Mouse (Mus musculus) stomach, embryonic 16.5 days (tissue): ENCODE measurements around the gene Vav3. TPM values are rescaled to one million over a fixed set of nuclear protein-coding genes. Genes with fewer than 3 reads are reported as not detected.

Experiments used
- ATAC-seq: fragments of 200-750 bp; cut with Nextera tagmentation; 2 replicates; pipeline ENCODE4 v1.8.0; 2017; ENCODE audit warnings: moderate number of reproducible peaks, moderate TSS enrichment; ENCODE audit not compliant: insufficient read depth, low FRiP score
- H3K27ac ChIP-seq: fragments of 300-500 bp; sonication (generic); 2 replicates; pipeline ENCODE4 v1.5.1; 2014; ENCODE audit warnings: low read length
- H3K27me3 ChIP-seq: fragments of 300-500 bp; sonication (generic); 2 replicates; pipeline ENCODE4 v1.6.1; 2014; ENCODE audit warnings: low read length, control low read depth, mixed read lengths; ENCODE audit not compliant: control insufficient read depth, insufficient read depth
- H3K36me3 ChIP-seq: fragments of 300-500 bp; sonication (generic); 2 replicates; pipeline ENCODE4 v1.6.1; 2014; ENCODE audit warnings: low read length; ENCODE audit not compliant: control insufficient read depth, insufficient read depth
- H3K4me1 ChIP-seq: fragments of 300-500 bp; sonication (generic); 2 replicates; pipeline ENCODE4 v1.6.1; 2014; ENCODE audit warnings: low read length, control low read depth, mixed read lengths; ENCODE audit not compliant: control insufficient read depth, insufficient read depth
- H3K4me2 ChIP-seq: fragments of 300-500 bp; sonication (generic); 2 replicates; pipeline ENCODE4 v1.6.1; 2014; ENCODE audit warnings: low read depth, low read length, mixed read lengths
- H3K4me3 ChIP-seq: fragments of 300-500 bp; sonication (generic); replicated peaks from 2 replicates; pipeline ENCODE4 v1.5.1; 2014; ENCODE audit warnings: mild to moderate bottlenecking, low read length
- H3K9ac ChIP-seq: fragments of 300-500 bp; sonication (generic); 2 replicates; pipeline ENCODE4 v1.6.1; 2014; ENCODE audit warnings: low read length
- H3K9me3 ChIP-seq: fragments of 300-500 bp; sonication (generic); replicated peaks from 2 replicates; pipeline ENCODE4 v1.6.1; 2016; ENCODE audit warnings: low read length, control low read depth; ENCODE audit not compliant: control insufficient read depth
- WGBS: fragments of 180-500 bp; shearing (Covaris S2); extraction: QIAGEN DNeasy Blood & Tissue Kit; methylation state at CpG from one replicate; pipeline ENCODE4 v1.1.7; 2014; 5-methylcytosine and 5-hydroxymethylcytosine counted together
- polyA plus RNA-seq: library from polyadenylated mRNA; unstranded; fragments of >200 nt; fragmentation: Nextera tagmentation; extraction: Ambion mirVana; gene quantifications from 2 replicates; pipeline ENCODE4 v1.2.1, GENCODE M21; 2015

Gene Vav3
- polyA plus RNA-seq, 1 experiment from 2014 or later: 20.5 TPM

GRCm38 (mm10) chr3:109470651-109471255 lies 130.3 kb downstream of the Vav3 start:
- no peaks in the 10 kb centered on the region for H3K36me3 ChIP-seq
- no peak overlapping the region for H3K4me2 ChIP-seq
- no peaks in the 10 kb centered on the region for H3K9me3 ChIP-seq
- no peak for ATAC-seq
- H3K4me1 ChIP-seq: no peaks in the 10 kb centered on the region
- H3K27ac ChIP-seq: no peak overlapping the region
- no peaks in the 10 kb centered on the region for H3K27me3 ChIP-seq
- H3K4me3 ChIP-seq: no peak overlapping the region
- 60% methylated on average over 1 of the region's 1 CpGs for WGBS
- no peak overlapping the region for H3K9ac ChIP-seq

- Histone ChIP-seq H3K4me2 (no peak overlapping the region), H3K36me3 (no peaks in the 10 kb centered on the region), H3K9me3 (no peaks in the 10 kb centered on the region), H3K27me3 (no peaks in the 10 kb centered on the region), H3K4me3 (no peak overlapping the region), H3K9ac (no peak overlapping the region), H3K4me1 (no peaks in the 10 kb centered on the region), H3K27ac (no peak overlapping the region)
- no peak for ATAC-seq
- WGBS: 49% methylated on average over 8 of the region's 8 CpGs
These were observed 136.1 kb downstream of the Vav3 start for GRCm38 (mm10) chr3:109476521-109476920.

GRCm38 (mm10) chr3:109478297-109478696 lies 137.8 kb downstream of the Vav3 start:
- Histone ChIP-seq H3K27me3 (no peaks in the 10 kb centered on the region), H3K4me2 (no peak overlapping the region), H3K4me1 (no peaks in the 10 kb centered on the region), H3K9ac (no peak overlapping the region), H3K27ac (no peak overlapping the region), H3K4me3 (no peak overlapping the region), H3K36me3 (no peaks in the 10 kb centered on the region), H3K9me3 (no peaks in the 10 kb centered on the region)
- 63% methylated on average over 4 of the region's 4 CpGs for WGBS
- no peak for ATAC-seq

GRCm38 (mm10) chr3:109480625-109481024 lies 140.2 kb downstream of the Vav3 start:
- no peaks in the 10 kb centered on the region for H3K9me3 ChIP-seq
- H3K4me3 ChIP-seq: no peak overlapping the region
- H3K4me2 ChIP-seq: no peak overlapping the region
- no peaks in the 10 kb centered on the region for H3K4me1 ChIP-seq
- no peaks in the 10 kb centered on the region for H3K36me3 ChIP-seq
- WGBS: 62% methylated on average over 2 of the region's 2 CpGs
- H3K9ac ChIP-seq: no peak overlapping the region
- H3K27me3 ChIP-seq: no peaks in the 10 kb centered on the region
- H3K27ac ChIP-seq: no peak overlapping the region
- no peak for ATAC-seq

- Histone ChIP-seq H3K4me3 (no peak overlapping the region), H3K27me3 (no peaks in the 10 kb centered on the region), H3K9ac (no peak overlapping the region), H3K4me1 (no peaks in the 10 kb centered on the region), H3K27ac (no peak overlapping the region), H3K4me2 (no peak overlapping the region), H3K9me3 (no peaks in the 10 kb centered on the region), H3K36me3 (no peaks in the 10 kb centered on the region)
- 69% methylated on average over 3 of the region's 3 CpGs for WGBS
- ATAC-seq: no peak
These were observed 146.3 kb downstream of the Vav3 start for GRCm38 (mm10) chr3:109486786-109487185.

- Histone ChIP-seq H3K9me3 (no peaks in the 10 kb centered on the region), H3K27me3 (no peaks in the 10 kb centered on the region), H3K4me3 (no peak overlapping the region), H3K27ac (no peak overlapping the region), H3K4me1 (no peaks in the 10 kb centered on the region), H3K9ac (no peak overlapping the region), H3K4me2 (no peak overlapping the region), H3K36me3 (no peaks in the 10 kb centered on the region)
- WGBS: 87% methylated on average over 4 of the region's 4 CpGs
- ATAC-seq: no peak
These were observed 147.4 kb downstream of the Vav3 start for GRCm38 (mm10) chr3:109487823-109488222.

- Histone ChIP-seq H3K9me3 (no peaks in the 10 kb centered on the region), H3K27me3 (no peaks in the 10 kb centered on the region), H3K27ac (no peak overlapping the region), H3K9ac (no peak overlapping the region), H3K36me3 (no peaks in the 10 kb centered on the region), H3K4me1 (no peaks in the 10 kb centered on the region), H3K4me3 (no peak overlapping the region), H3K4me2 (no peak overlapping the region)
- ATAC-seq: no peak
- WGBS: 60% methylated on average over 4 of the region's 4 CpGs
These were observed 148.3 kb downstream of the Vav3 start for GRCm38 (mm10) chr3:109488750-109489171.

GRCm38 (mm10) chr3:109490561-109491296 lies 150.3 kb downstream of the Vav3 start:
- H3K36me3 ChIP-seq: no peaks in the 10 kb centered on the region
- no peak overlapping the region for H3K27ac ChIP-seq
- no peaks in the 10 kb centered on the region for H3K27me3 ChIP-seq
- no peak overlapping the region for H3K9ac ChIP-seq
- no peak overlapping the region for H3K4me2 ChIP-seq
- no peaks in the 10 kb centered on the region for H3K4me1 ChIP-seq
- ATAC-seq: no peak
- H3K4me3 ChIP-seq: no peak overlapping the region
- 72% methylated on average over 11 of the region's 11 CpGs for WGBS
- no peaks in the 10 kb centered on the region for H3K9me3 ChIP-seq

GRCm38 (mm10) chr3:109491568-109491967 lies 151.1 kb downstream of the Vav3 start:
- Histone ChIP-seq H3K4me3 (no peak overlapping the region), H3K27ac (no peak overlapping the region), H3K4me2 (no peak overlapping the region), H3K27me3 (no peaks in the 10 kb centered on the region), H3K36me3 (no peaks in the 10 kb centered on the region), H3K4me1 (no peaks in the 10 kb centered on the region), H3K9ac (no peak overlapping the region), H3K9me3 (no peaks in the 10 kb centered on the region)
- ATAC-seq: no peak; the same call in 1 of the 2 replicates
- WGBS: 5% methylated on average over 2 of the region's 2 CpGs
